In the genomic region with DNA sequence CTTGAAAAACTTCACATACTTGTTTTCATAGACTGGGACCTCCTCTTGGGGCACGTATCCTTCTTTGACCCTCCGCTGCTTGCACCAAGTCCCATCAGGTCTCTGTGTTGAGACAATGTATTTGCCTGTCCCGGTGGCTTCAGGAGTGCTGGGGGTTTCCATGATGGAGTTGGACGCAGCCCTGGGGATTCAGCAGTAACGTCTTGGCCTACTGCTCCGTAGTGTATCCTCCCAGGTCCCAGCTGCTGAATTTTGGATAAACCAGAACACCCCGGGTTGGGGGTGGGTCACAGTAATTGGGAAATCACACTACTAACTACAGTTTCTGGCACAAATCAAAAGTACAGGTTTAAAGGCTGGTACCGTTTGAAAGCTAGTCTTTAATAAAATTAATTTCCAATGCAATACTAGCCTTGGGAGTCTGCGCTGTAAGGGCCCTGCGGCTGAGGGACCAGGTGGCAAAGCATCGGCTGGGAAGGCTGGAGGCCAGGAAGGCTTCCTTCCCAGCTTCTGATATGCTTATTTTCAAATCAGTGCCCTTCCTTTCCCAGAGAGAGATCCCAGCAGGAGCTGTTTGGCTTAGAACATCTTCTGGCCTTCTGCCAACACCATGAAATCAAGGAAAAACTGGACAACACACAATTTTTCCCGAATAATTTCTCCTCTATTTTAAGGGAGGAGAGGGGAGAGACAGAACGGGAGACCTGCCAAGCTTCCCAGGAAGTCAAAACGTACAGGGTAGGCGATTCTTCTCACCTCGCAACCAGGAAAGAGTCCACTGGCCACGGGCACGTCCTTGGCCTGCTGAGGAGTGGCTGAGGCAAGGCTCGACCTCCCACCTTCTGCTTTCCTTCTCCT, we compare ENCODE assay signal across 11 mouse cellular contexts. TPM values are rescaled to one million over a fixed set of nuclear protein-coding genes. Genes with fewer than 3 reads are reported as not detected.
DNase-seq lines count a peak whose midpoint lies in the region; ATAC-seq and TF ChIP-seq lines count a peak whose summit lies in the region.
"Had no signal": no experiment of that assay in that cellular context is flagged by ENCODE, and none has a peak within 500 bp of the region (broad histone marks: within the 10 kb centered on the region; RNA-seq: fewer than 3 reads in every experiment).

No protein-coding gene starts in this region.

- no peak overlapping the region for H3K4me2 ChIP-seq in forebrain, embryonic 15.5 days (replicated peaks)
- no peak overlapping the region for H3K4me2 ChIP-seq in forebrain, embryonic 12.5 days
- no peak overlapping the region for H3K4me2 ChIP-seq in stomach, embryonic 14.5 days (replicated peaks; ENCODE audit: low read depth, low read length)
- no peak overlapping the region for H3K4me2 ChIP-seq in stomach, postnatal 0 days (replicated peaks; ENCODE audit: low read depth)
- H3K4me2 ChIP-seq: liver, embryonic 12.5 days had no signal

- no peak overlapping the region for H3K4me3 ChIP-seq in forebrain, embryonic 15.5 days
- H3K4me3 ChIP-seq in forebrain, embryonic 12.5 days (replicated peaks), result no peak overlapping the region
- no peak overlapping the region for H3K4me3 ChIP-seq in kidney, adult 2 months (ENCODE audit: insufficient read depth, low read depth, low read length)
- H3K4me3 ChIP-seq in stomach, embryonic 14.5 days (ENCODE audit: low read depth, low read length), result no peak overlapping the region
- H3K4me3 ChIP-seq in stomach, postnatal 0 days (ENCODE audit: low read depth, low read length), result no peak overlapping the region
- H3K4me3 ChIP-seq: liver, embryonic 12.5 days had no signal

- WGBS in forebrain, embryonic 15.5 days, result 69% methylated on average over 19 of the region's 19 CpGs
- 85% methylated on average over 19 of the region's 19 CpGs for WGBS in forebrain, embryonic 12.5 days
- WGBS in kidney, adult 2 months, result 71% methylated on average over 19 of the region's 19 CpGs
- 69% methylated on average over 19 of the region's 19 CpGs for WGBS in stomach, embryonic 14.5 days
- WGBS in stomach, postnatal 0 days, result 61% methylated on average over 19 of the region's 19 CpGs

- 0 out of 2 replicates have a peak, but pooled peaks have one; percentile 35 for ATAC-seq in forebrain, embryonic 15.5 days (replicated peaks)
- no peak for ATAC-seq in forebrain, embryonic 12.5 days (ENCODE audit: low FRiP score)
- 0 out of 2 replicates have a peak, but pooled peaks have one; percentile 53 for ATAC-seq in stomach, embryonic 14.5 days (ENCODE audit: insufficient number of reproducible peaks, insufficient read depth, low FRiP score, low read depth)
- no peak for ATAC-seq in stomach, postnatal 0 days (ENCODE audit: low FRiP score, low TSS enrichment)
- ATAC-seq: intestine, postnatal 0 days; liver, embryonic 12.5 days had no signal

- no peak for TF ChIP-seq CTCF in kidney, adult 2 months (conservative IDR thresholded peaks at IDR 0.05; ENCODE audit: insufficient read depth, insufficient read length, low read depth, low read length)
- TF ChIP-seq CTCF in stomach, postnatal 0 days (IDR thresholded peaks at IDR 0.05; ENCODE audit: low read depth), result no peak

- peak; percentile 2 for DNase-seq in kidney, adult 2 months
- no peak for DNase-seq in kidney, adult 9 months
- no peak for DNase-seq in stomach, postnatal 0 days (ENCODE audit: low spot score)
- DNase-seq in ovary, postnatal 10 days (ENCODE audit: low spot score), result no peak
- DNase-seq in thymus, postnatal 14 days, result no peak
- DNase-seq: right cerebral cortex, postnatal 25 days had no signal

- no peaks in the 10 kb centered on the region for H3K9me3 ChIP-seq in forebrain, embryonic 15.5 days
- H3K9me3 ChIP-seq in forebrain, embryonic 12.5 days, result no peaks in the 10 kb centered on the region
- H3K9me3 ChIP-seq in stomach, embryonic 14.5 days (ENCODE audit: control insufficient read depth, low read depth, low read length), result no peaks in the 10 kb centered on the region
- no peaks in the 10 kb centered on the region for H3K9me3 ChIP-seq in stomach, postnatal 0 days (ENCODE audit: control insufficient read depth, low read length)
- H3K9me3 ChIP-seq: liver, embryonic 12.5 days had no signal

- peak overlapping the region; percentile 20; the same call in 1 of the 2 replicates for H3K27ac ChIP-seq in forebrain, embryonic 15.5 days (replicated peaks)
- no peak overlapping the region for H3K27ac ChIP-seq in forebrain, embryonic 12.5 days
- H3K27ac ChIP-seq in kidney, adult 2 months (ENCODE audit: insufficient read depth, low read depth, low read length), result no peak overlapping the region
- H3K27ac ChIP-seq in stomach, embryonic 14.5 days (ENCODE audit: low read length), result no peak overlapping the region
- H3K27ac ChIP-seq in stomach, postnatal 0 days (replicated peaks), result no peak overlapping the region
- H3K27ac ChIP-seq: liver, embryonic 12.5 days had no signal

- TF ChIP-seq EP300 in stomach, postnatal 0 days (optimal IDR thresholded peaks at IDR 0.05), result no peak

- no peak overlapping the region for H3K9ac ChIP-seq in forebrain, embryonic 15.5 days (replicated peaks)
- H3K9ac ChIP-seq in forebrain, embryonic 12.5 days, result no peak overlapping the region
- no peak overlapping the region for H3K9ac ChIP-seq in stomach, embryonic 14.5 days (replicated peaks; ENCODE audit: low read depth, low read length)
- H3K9ac ChIP-seq in stomach, postnatal 0 days (ENCODE audit: low read length), result no peak overlapping the region
- H3K9ac ChIP-seq: liver, embryonic 12.5 days had no signal

- H3K36me3 ChIP-seq in forebrain, embryonic 15.5 days, result no peaks in the 10 kb centered on the region
- no peaks in the 10 kb centered on the region for H3K36me3 ChIP-seq in forebrain, embryonic 12.5 days (replicated peaks)
- no peaks in the 10 kb centered on the region for H3K36me3 ChIP-seq in kidney, adult 2 months (ENCODE audit: control insufficient read depth, insufficient read depth, low read length)
- no peaks in the 10 kb centered on the region for H3K36me3 ChIP-seq in stomach, embryonic 14.5 days (ENCODE audit: control insufficient read depth, insufficient read depth, low read length)
- no peaks in the 10 kb centered on the region for H3K36me3 ChIP-seq in stomach, postnatal 0 days (ENCODE audit: control insufficient read depth, insufficient read depth, low read length)

- TF ChIP-seq POLR2A in kidney, adult 2 months (IDR thresholded peaks at IDR 0.05; ENCODE audit: low read depth, low read length), result no peak

- peaks cover 10% of the 10 kb centered on the region; the same call in 1 of the 2 replicates for H3K4me1 ChIP-seq in forebrain, embryonic 15.5 days
- no peaks in the 10 kb centered on the region for H3K4me1 ChIP-seq in forebrain, embryonic 12.5 days
- no peaks in the 10 kb centered on the region for H3K4me1 ChIP-seq in kidney, adult 2 months (ENCODE audit: control insufficient read depth, insufficient read depth, low read length)
- no peaks in the 10 kb centered on the region for H3K4me1 ChIP-seq in stomach, embryonic 14.5 days (ENCODE audit: control insufficient read depth, insufficient read depth, low read length)
- no peaks in the 10 kb centered on the region for H3K4me1 ChIP-seq in stomach, postnatal 0 days (replicated peaks; ENCODE audit: control insufficient read depth, insufficient read depth)

- no peaks in the 10 kb centered on the region for H3K27me3 ChIP-seq in forebrain, embryonic 15.5 days
- H3K27me3 ChIP-seq in forebrain, embryonic 12.5 days, result no peaks in the 10 kb centered on the region
- no peaks in the 10 kb centered on the region for H3K27me3 ChIP-seq in kidney, adult 2 months (replicated peaks; ENCODE audit: control insufficient read depth, insufficient read depth, low read length)
- no peaks in the 10 kb centered on the region for H3K27me3 ChIP-seq in stomach, embryonic 14.5 days (ENCODE audit: control insufficient read depth, insufficient read depth, low read length)
- no peaks in the 10 kb centered on the region for H3K27me3 ChIP-seq in stomach, postnatal 0 days (ENCODE audit: control insufficient read depth, insufficient read depth, low read length)
- H3K27me3 ChIP-seq: liver, embryonic 12.5 days had no signal

RNA-seq across cellular contexts. Expression of gene Tmem56, which starts 32.1 kb away (rescaled TPM):
- 2.7 and 3.3 TPM in 2 replicates for polyA plus RNA-seq in forebrain, embryonic 15.5 days (2015; fragmentation: Nextera tagmentation; extraction: Ambion mirVana)
- polyA plus RNA-seq in forebrain, embryonic 12.5 days (2016; fragmentation: Nextera tagmentation; extraction: Ambion mirVana), result 2.6 and 3.2 TPM in 2 replicates
- 2.5 and 2.7 TPM in 2 replicates for polyA plus RNA-seq in kidney, adult 2 months (2012; rRNA removed)
- 0.98 and 1.6 TPM in 2 replicates for polyA plus RNA-seq in stomach, embryonic 14.5 days (2014; fragmentation: Nextera tagmentation; extraction: Ambion mirVana)
- polyA plus RNA-seq in stomach, postnatal 0 days (2015; fragmentation: Nextera tagmentation; extraction: Ambion mirVana), result 2.6 TPM in 2 replicates

RNA-seq across cellular contexts. Expression of gene Alg14, which starts 40.8 kb away (rescaled TPM):
- 28.9 and 34.5 TPM in 2 replicates for polyA plus RNA-seq in forebrain, embryonic 15.5 days (2015; fragmentation: Nextera tagmentation; extraction: Ambion mirVana)
- polyA plus RNA-seq in forebrain, embryonic 12.5 days (2016; fragmentation: Nextera tagmentation; extraction: Ambion mirVana), result 30.1 and 31.5 TPM in 2 replicates
- polyA plus RNA-seq in kidney, adult 2 months (2012; rRNA removed), result 19.8 and 22.9 TPM in 2 replicates
- 44.2 and 54.1 TPM in 2 replicates for polyA plus RNA-seq in stomach, embryonic 14.5 days (2014; fragmentation: Nextera tagmentation; extraction: Ambion mirVana)
- 35.3 and 35.7 TPM in 2 replicates for polyA plus RNA-seq in stomach, postnatal 0 days (2015; fragmentation: Nextera tagmentation; extraction: Ambion mirVana)

Comparison
In these comparisons a context has a peak if more than half of its experiments do, and no peak if none do; other contexts are left out.
1. ATAC-seq: peak in forebrain, embryonic 15.5 days (single experiment) and stomach, embryonic 14.5 days (single experiment); none in forebrain, embryonic 12.5 days (single experiment) and stomach, postnatal 0 days (single experiment).